Mouse (Mus musculus) spleen, adult 2 months (tissue): Measurements from ENCODE around the gene Mast1.

Experiments
- CTCF ChIP-seq: fragments of 200-500 bp; IDR thresholded peaks from 2 replicates; pipeline ENCODE4 v1.5.1; 2011; ENCODE audit warnings: mild to moderate bottlenecking, inconsistent platforms; ENCODE audit not compliant: insufficient read depth, insufficient read length, insufficient replicate concordance; ENCODE audit errors: extremely low read depth
- POLR2A ChIP-seq: fragments of 200-500 bp; IDR thresholded peaks from 2 replicates; pipeline ENCODE4 v1.6.1; 2011; ENCODE audit warnings: low read depth, low read length, inconsistent platforms

- TF ChIP-seq CTCF: no peak
- TF ChIP-seq POLR2A: no peak
Measured at GRCm38 (mm10) chr8:84936041-84936961, 858 bp downstream of the Mast1 start.
